Mouse (Mus musculus): ENCODE data around the gene Hsd3b7. TPM values are rescaled to one million over a fixed set of nuclear protein-coding genes. Genes with fewer than 3 reads are reported as not detected.

Gene Hsd3b7
- polyA plus RNA-seq, 1 experiment from 2014 or later, result 21.1 TPM

- Histone ChIP-seq H3K27me3 (replicated peaks) (no peaks in the 10 kb centered on the region), H3K9ac (peak overlapping the region; percentile 89), H3K4me1 (replicated peaks) (peaks cover 11% of the 10 kb centered on the region), H3K4me2 (peak overlapping the region; percentile 83), H3K4me3 (peak overlapping the region; percentile 89), H3K36me3 (peaks cover 28% of the 10 kb centered on the region), H3K27ac (ENCODE audit: poor library complexity, severe bottlenecking) (peak overlapping the region; percentile 93), H3K9me3 (replicated peaks) (no peaks in the 10 kb centered on the region)
- peak; percentile 93 for ATAC-seq (ENCODE audit: insufficient number of reproducible peaks, low FRiP score)
- WGBS, result under 1% methylated on average over 45 of the region's 46 CpGs
Observed at GRCm38 (mm10) chr7:127841340-127842000, 41.1 kb downstream of the Hsd3b7 start.

GRCm38 (mm10) chr7:127842001-127842718 is 41.8 kb downstream of the Hsd3b7 start:
- peak overlapping the region; percentile 83 for H3K4me2 ChIP-seq
- peak overlapping the region; percentile 89 for H3K4me3 ChIP-seq
- WGBS, result under 1% methylated on average over 40 of the region's 40 CpGs
- ATAC-seq (ENCODE audit: insufficient number of reproducible peaks, low FRiP score), result peak; percentile 66
- H3K27me3 ChIP-seq (replicated peaks), result no peaks in the 10 kb centered on the region
- H3K36me3 ChIP-seq, result peaks cover 35% of the 10 kb centered on the region
- peaks cover 11% of the 10 kb centered on the region for H3K4me1 ChIP-seq (replicated peaks)
- H3K27ac ChIP-seq (ENCODE audit: poor library complexity, severe bottlenecking), result peak overlapping the region; percentile 93
- no peaks in the 10 kb centered on the region for H3K9me3 ChIP-seq (replicated peaks)
- H3K9ac ChIP-seq, result peak overlapping the region; percentile 89

GRCm38 (mm10) chr7:127849973-127850875 is 49.8 kb downstream of the Hsd3b7 start:
- H3K4me1 ChIP-seq (replicated peaks), result 0 out of 2 replicates have a peak, but pooled peaks cover 4% of the 10 kb centered on the region
- H3K4me2 ChIP-seq, result no peak overlapping the region
- no peak overlapping the region for H3K9ac ChIP-seq
- H3K4me3 ChIP-seq, result no peak overlapping the region
- no peak overlapping the region for H3K27ac ChIP-seq (ENCODE audit: poor library complexity, severe bottlenecking)
- no peak for ATAC-seq (ENCODE audit: insufficient number of reproducible peaks, low FRiP score)
- H3K36me3 ChIP-seq, result peaks cover 34% of the 10 kb centered on the region
- WGBS, result 65% methylated on average over 6 of the region's 6 CpGs
- H3K27me3 ChIP-seq (replicated peaks), result no peaks in the 10 kb centered on the region
- no peaks in the 10 kb centered on the region for H3K9me3 ChIP-seq (replicated peaks)

GRCm38 (mm10) chr7:127850906-127851305 is 50.5 kb downstream of the Hsd3b7 start:
- Histone ChIP-seq H3K9ac (no peak overlapping the region), H3K4me1 (replicated peaks) (0 out of 2 replicates have a peak, but pooled peaks cover 4% of the 10 kb centered on the region), H3K4me3 (no peak overlapping the region), H3K9me3 (replicated peaks) (no peaks in the 10 kb centered on the region), H3K4me2 (no peak overlapping the region), H3K27me3 (replicated peaks) (no peaks in the 10 kb centered on the region), H3K27ac (ENCODE audit: poor library complexity, severe bottlenecking) (no peak overlapping the region), H3K36me3 (peaks cover 28% of the 10 kb centered on the region)
- WGBS, result 58% methylated on average over 5 of the region's 5 CpGs
- ATAC-seq (ENCODE audit: insufficient number of reproducible peaks, low FRiP score), result no peak

Other genes with a start within 250 kb of the Hsd3b7 start
- gene Tmem265, start 239.2 kb upstream of the Hsd3b7 start, polyA plus RNA-seq (2016; fragmentation: Nextera tagmentation; extraction: Ambion mirVana), result 1.4 and 3.1 TPM in 2 replicates
- 34.1 and 35.9 TPM in 2 replicates for gene Phkg2, start 227.3 kb upstream of the Hsd3b7 start, polyA plus RNA-seq (2016; fragmentation: Nextera tagmentation; extraction: Ambion mirVana)
- gene Ccdc189, start 212.0 kb upstream of the Hsd3b7 start, polyA plus RNA-seq (2016; fragmentation: Nextera tagmentation; extraction: Ambion mirVana), result 8.7 and 9.8 TPM in 2 replicates
- 38.8 and 40.0 TPM in 2 replicates for gene Rnf40, start 211.8 kb upstream of the Hsd3b7 start, polyA plus RNA-seq (2016; fragmentation: Nextera tagmentation; extraction: Ambion mirVana)
- 12.7 and 13.7 TPM in 2 replicates for gene Zfp629, start 184.8 kb upstream of the Hsd3b7 start, polyA plus RNA-seq (2016; fragmentation: Nextera tagmentation; extraction: Ambion mirVana)
- gene Bcl7c, start 91.7 kb upstream of the Hsd3b7 start, polyA plus RNA-seq (2016; fragmentation: Nextera tagmentation; extraction: Ambion mirVana), result 43.3 and 49.5 TPM in 2 replicates
- 4.3 and 5.1 TPM in 2 replicates for gene Ctf1, start 87.9 kb upstream of the Hsd3b7 start, polyA plus RNA-seq (2016; fragmentation: Nextera tagmentation; extraction: Ambion mirVana)
- 0.10 TPM in 1 of 2 replicates, not detected in the other for gene Ctf2, start 68.4 kb upstream of the Hsd3b7 start, polyA plus RNA-seq (2016; fragmentation: Nextera tagmentation; extraction: Ambion mirVana)
- gene Fbxl19, start 56.1 kb upstream of the Hsd3b7 start, polyA plus RNA-seq (2016; fragmentation: Nextera tagmentation; extraction: Ambion mirVana), result 3.4 and 3.7 TPM in 2 replicates
- 13.3 and 14.6 TPM in 2 replicates for gene Orai3, start 30.8 kb upstream of the Hsd3b7 start, polyA plus RNA-seq (2016; fragmentation: Nextera tagmentation; extraction: Ambion mirVana)
- gene Setd1a, start 23.9 kb upstream of the Hsd3b7 start, polyA plus RNA-seq (2016; fragmentation: Nextera tagmentation; extraction: Ambion mirVana), result 12.1 and 14.6 TPM in 2 replicates
- gene Gm49388, start 15.0 kb upstream of the Hsd3b7 start, polyA plus RNA-seq (2016; fragmentation: Nextera tagmentation; extraction: Ambion mirVana), result not detected in 2 replicates
- gene Stx4a, start 23.7 kb downstream of the Hsd3b7 start, polyA plus RNA-seq (2016; fragmentation: Nextera tagmentation; extraction: Ambion mirVana), result 44.7 and 47.4 TPM in 2 replicates
- gene Stx1b, start 23.9 kb downstream of the Hsd3b7 start, polyA plus RNA-seq (2016; fragmentation: Nextera tagmentation; extraction: Ambion mirVana), result 1.5 and 2.2 TPM in 2 replicates
- 11.5 and 12.9 TPM in 2 replicates for gene Zfp646, start 75.6 kb downstream of the Hsd3b7 start, polyA plus RNA-seq (2016; fragmentation: Nextera tagmentation; extraction: Ambion mirVana)
- 11.4 and 13.0 TPM in 2 replicates for gene Zfp668, start 76.2 kb downstream of the Hsd3b7 start, polyA plus RNA-seq (2016; fragmentation: Nextera tagmentation; extraction: Ambion mirVana)
- gene Prss53, start 90.4 kb downstream of the Hsd3b7 start, polyA plus RNA-seq (2016; fragmentation: Nextera tagmentation; extraction: Ambion mirVana), result 1.5 and 1.7 TPM in 2 replicates
- not detected in 2 replicates for gene Gm21974, start 94.8 kb downstream of the Hsd3b7 start, polyA plus RNA-seq (2016; fragmentation: Nextera tagmentation; extraction: Ambion mirVana)
- 86.6 and 106 TPM in 2 replicates for gene Vkorc1, start 95.0 kb downstream of the Hsd3b7 start, polyA plus RNA-seq (2016; fragmentation: Nextera tagmentation; extraction: Ambion mirVana)
- 129 and 142 TPM in 2 replicates for gene Bckdk, start 103.5 kb downstream of the Hsd3b7 start, polyA plus RNA-seq (2016; fragmentation: Nextera tagmentation; extraction: Ambion mirVana)
- 27.5 and 29.0 TPM in 2 replicates for gene Kat8, start 111.9 kb downstream of the Hsd3b7 start, polyA plus RNA-seq (2016; fragmentation: Nextera tagmentation; extraction: Ambion mirVana)
- gene Prss8, start 129.5 kb downstream of the Hsd3b7 start, polyA plus RNA-seq (2016; fragmentation: Nextera tagmentation; extraction: Ambion mirVana), result 0.59 and 0.96 TPM in 2 replicates
- 8.3 and 10.0 TPM in 2 replicates for gene Prss36, start 146.1 kb downstream of the Hsd3b7 start, polyA plus RNA-seq (2016; fragmentation: Nextera tagmentation; extraction: Ambion mirVana)
- 331 and 335 TPM in 2 replicates for gene Fus, start 166.9 kb downstream of the Hsd3b7 start, polyA plus RNA-seq (2016; fragmentation: Nextera tagmentation; extraction: Ambion mirVana)
- gene Pycard, start 193.3 kb downstream of the Hsd3b7 start, polyA plus RNA-seq (2016; fragmentation: Nextera tagmentation; extraction: Ambion mirVana), result 28.3 and 31.1 TPM in 2 replicates
- 0.86 and 1.2 TPM in 2 replicates for gene Trim72, start 203.3 kb downstream of the Hsd3b7 start, polyA plus RNA-seq (2016; fragmentation: Nextera tagmentation; extraction: Ambion mirVana)